Mouse (Mus musculus) CH12.LX (cell line): Measurements from ENCODE around the gene Dnajc6. TPM values are rescaled to one million over a fixed set of nuclear protein-coding genes. Genes with fewer than 3 reads are reported as not detected.

ENCODE experiments used
- DNase-seq: peaks from one replicate; pipeline ENCODE4 v3.0.0-alpha.2; 2013; ENCODE audit errors: extremely low read depth
- H3K27ac ChIP-seq: 2 replicates; pipeline ENCODE4 v1.5.1; 2012; ENCODE audit warnings: low read depth, mild to moderate bottlenecking, control low read depth, moderate library complexity; ENCODE audit not compliant: insufficient read depth
- H3K27me3 ChIP-seq: replicated peaks from 2 replicates; pipeline ENCODE3; 2012; ENCODE audit warnings: inconsistent platforms
- H3K36me3 ChIP-seq, 2 experiments: replicated peaks in 1 of 2; 2 replicates each; pipeline versions ENCODE3 to v1.6.1; 2012; ENCODE audit warnings: inconsistent platforms in 1 of 2, low read length in 1 of 2, mild to moderate bottlenecking in 1 of 2, mixed read lengths in 1 of 2, moderate library complexity in 1 of 2; ENCODE audit not compliant: control insufficient read depth in 1 of 2, insufficient read depth in 1 of 2
- H3K4me1 ChIP-seq, 2 experiments: 2 replicates each; pipeline ENCODE4 v1.6.1; 2012; ENCODE audit warnings: inconsistent platforms in 1 of 2, moderate library complexity in 1 of 2; ENCODE audit not compliant: insufficient read depth in 2 of 2, control insufficient read depth in 1 of 2
- H3K4me2 ChIP-seq: 2 replicates; pipeline ENCODE4 v1.6.1; 2012; ENCODE audit warnings: low read depth, mild to moderate bottlenecking, control low read depth; ENCODE audit not compliant: poor library complexity, insufficient read depth, severe bottlenecking
- H3K4me3 ChIP-seq, 3 experiments: fragments of 150-350 bp in 1 of 3; sonication (generic) in 1 of 3; replicated peaks in 1 of 3; 2 replicates each; pipeline versions ENCODE3 to v1.5.1; 2011 to 2012; ENCODE audit warnings: low read depth in 2 of 3, low read length in 2 of 3, mild to moderate bottlenecking in 2 of 3, moderate library complexity in 2 of 3, control low read depth in 1 of 3, improper control_type of control experiment in 1 of 3, inconsistent platforms in 1 of 3, mixed read lengths in 1 of 3; ENCODE audit not compliant: poor library complexity in 1 of 3
- H3K79me2 ChIP-seq: replicated peaks from 2 replicates; pipeline ENCODE4 v1.6.1; 2012; ENCODE audit warnings: mild to moderate bottlenecking, moderate library complexity; ENCODE audit not compliant: control insufficient read depth, poor library complexity, insufficient read depth, severe bottlenecking; ENCODE audit errors: extremely low read depth
- H3K9ac ChIP-seq: 2 replicates; pipeline ENCODE4 v1.6.1; 2012; ENCODE audit warnings: low read depth, mild to moderate bottlenecking, control low read depth, moderate library complexity; ENCODE audit not compliant: insufficient read depth
- H3K9me3 ChIP-seq: replicated peaks from 2 replicates; pipeline ENCODE3; 2012; ENCODE audit warnings: low read length, inconsistent platforms, mixed read lengths
- BHLHE40 ChIP-seq: IDR thresholded peaks from 2 replicates; pipeline ENCODE4 v1.6.1; 2011; ENCODE audit warnings: mild to moderate bottlenecking, low read depth, low read length, improper control_type of control experiment
- CHD1 ChIP-seq: IDR thresholded peaks from 2 replicates; pipeline ENCODE4 v1.6.1; 2012; ENCODE audit warnings: low read depth, low read length, improper control_type of control experiment, inconsistent platforms
- CHD2 ChIP-seq: IDR thresholded peaks from 2 replicates; pipeline ENCODE4 v1.6.1; 2011; ENCODE audit warnings: low read length, improper control_type of control experiment
- E2F4 ChIP-seq: IDR thresholded peaks from 2 replicates; pipeline ENCODE4 v1.6.1; 2011; ENCODE audit warnings: low read depth, low read length, improper control_type of control experiment; ENCODE audit not compliant: insufficient replicate concordance
- ELF1 ChIP-seq: IDR thresholded peaks from 2 replicates; pipeline ENCODE4 v1.6.1; 2014; ENCODE audit warnings: low read depth, mild to moderate bottlenecking, inconsistent platforms, low read length, improper control_type of control experiment
- EP300 ChIP-seq: IDR thresholded peaks from 2 replicates; pipeline ENCODE4 v1.6.1; 2011; ENCODE audit warnings: low read length, improper control_type of control experiment
- ETS1 ChIP-seq: conservative IDR thresholded peaks from 2 replicates; pipeline ENCODE4 v1.6.1; 2012; ENCODE audit warnings: low read depth, mild to moderate bottlenecking, inconsistent platforms, low read length, improper control_type of control experiment, moderate library complexity
- GABPA ChIP-seq: IDR thresholded peaks from 2 replicates; pipeline ENCODE4 v1.6.1; 2012; ENCODE audit warnings: low read depth, low read length, improper control_type of control experiment, inconsistent platforms; ENCODE audit not compliant: insufficient replicate concordance
- HCFC1 ChIP-seq: IDR thresholded peaks from 2 replicates; pipeline ENCODE4 v1.6.1; 2012; ENCODE audit warnings: low read depth, mild to moderate bottlenecking, inconsistent platforms, low read length, improper control_type of control experiment
- JUND ChIP-seq: conservative IDR thresholded peaks from 2 replicates; pipeline ENCODE4 v1.6.1; 2011; ENCODE audit warnings: low read depth, low read length, improper control_type of control experiment
- KAT2A ChIP-seq: IDR thresholded peaks from 2 replicates; pipeline ENCODE4 v1.6.1; 2012; ENCODE audit warnings: low read length, improper control_type of control experiment, inconsistent platforms; ENCODE audit not compliant: insufficient replicate concordance
- MAZ ChIP-seq: IDR thresholded peaks from 2 replicates; pipeline ENCODE4 v1.6.1; 2012; ENCODE audit warnings: low read depth, mild to moderate bottlenecking, inconsistent platforms, low read length, improper control_type of control experiment, moderate library complexity
- MEF2A ChIP-seq: IDR thresholded peaks from 2 replicates; pipeline ENCODE4 v1.6.1; 2014; ENCODE audit warnings: low read depth, mild to moderate bottlenecking, inconsistent platforms, low read length, improper control_type of control experiment, borderline replicate concordance
- MXI1 ChIP-seq: IDR thresholded peaks from 2 replicates; pipeline ENCODE4 v1.6.1; 2011; ENCODE audit warnings: mild to moderate bottlenecking, low read depth, low read length, improper control_type of control experiment
- MYC ChIP-seq: IDR thresholded peaks from 2 replicates; pipeline ENCODE4 v1.6.1; 2011; ENCODE audit warnings: low read depth, mild to moderate bottlenecking, improper control_type of control experiment, low read length
- POLR2A ChIP-seq: IDR thresholded peaks from 2 replicates; pipeline ENCODE4 v1.6.1; 2011; ENCODE audit warnings: low read depth, mild to moderate bottlenecking, improper control_type of control experiment, low read length
- POLR2AphosphoS2 ChIP-seq: IDR thresholded peaks from 2 replicates; pipeline ENCODE4 v1.6.1; 2011; ENCODE audit warnings: low read depth, low read length, improper control_type of control experiment
- RAD21 ChIP-seq: IDR thresholded peaks from 2 replicates; pipeline ENCODE4 v1.6.1; 2011; ENCODE audit warnings: low read depth, mild to moderate bottlenecking, low read length, improper control_type of control experiment, moderate library complexity
- RCOR1 ChIP-seq: conservative IDR thresholded peaks from 2 replicates; pipeline ENCODE4 v1.6.1; 2012; ENCODE audit warnings: low read depth, mild to moderate bottlenecking, inconsistent platforms, low read length, improper control_type of control experiment
- SIN3A ChIP-seq: IDR thresholded peaks from 2 replicates; pipeline ENCODE4 v1.6.1; 2012; ENCODE audit warnings: low read length, improper control_type of control experiment, inconsistent platforms
- SMC3 ChIP-seq: IDR thresholded peaks from 2 replicates; pipeline ENCODE4 v1.6.1; 2011; ENCODE audit warnings: low read depth, low read length, improper control_type of control experiment
- TCF12 ChIP-seq: IDR thresholded peaks from 2 replicates; pipeline ENCODE4 v1.6.1; 2014; ENCODE audit warnings: low read depth, mild to moderate bottlenecking, inconsistent platforms, low read length, improper control_type of control experiment
- USF1 ChIP-seq: IDR thresholded peaks from 2 replicates; pipeline ENCODE4 v1.6.1; 2014; ENCODE audit warnings: low read depth, mild to moderate bottlenecking, inconsistent platforms, low read length, improper control_type of control experiment
- USF2 ChIP-seq: conservative IDR thresholded peaks from 2 replicates; pipeline ENCODE4 v1.6.1; 2011; ENCODE audit warnings: low read depth, low read length, improper control_type of control experiment
- ZKSCAN1 ChIP-seq: IDR thresholded peaks from 2 replicates; pipeline ENCODE4 v1.6.1; 2012; ENCODE audit warnings: low read depth, inconsistent platforms, low read length, improper control_type of control experiment, borderline replicate concordance
- ZMIZ1 ChIP-seq: IDR thresholded peaks from 2 replicates; pipeline ENCODE4 v1.6.1; 2012; ENCODE audit warnings: low read depth, mild to moderate bottlenecking, inconsistent platforms, low read length, improper control_type of control experiment
- dilution Hi-C: fragments of 300-500 bp; cut with MboI; formaldehyde crosslinking; loops from 2 replicates; pipeline ENCODE4 v1.14.3; 2020; ENCODE audit warnings: low sequenced_read_pairs; ENCODE audit not compliant: extremely low pct_unique_long_range_greater_than_20kb, extremely low pct_ligation_motif_present
- in situ Hi-C: fragments of 300-500 bp; cut with MboI; formaldehyde crosslinking; loops from 3 replicates; pipeline ENCODE4 v1.14.3; 2019; ENCODE audit warnings: low sequenced_read_pairs, low pct_ligation_motif_present, low pct_unique_long_range_greater_than_20kb, mixed read lengths
- polyA plus RNA-seq: library from polyadenylated mRNA; unstranded; fragments of >175 nt; gene quantifications from 2 replicates; pipeline ENCODE4 v1.2.1, GENCODE M21; 2012; ENCODE audit warnings: low read depth; ENCODE audit not compliant: insufficient read length
- total RNA-seq, 2 experiments: library from RNA; depleted of rRNA; stranded (reverse); fragments of 300-350 nt in 1 of 2; fragments of >200 nt in 1 of 2; gene quantifications; 2 replicates each; pipeline ENCODE4 v1.2.3; 2012 to 2014

Gene Dnajc6
- total and polyA plus RNA-seq, 3 experiments: not detected

DNA sequence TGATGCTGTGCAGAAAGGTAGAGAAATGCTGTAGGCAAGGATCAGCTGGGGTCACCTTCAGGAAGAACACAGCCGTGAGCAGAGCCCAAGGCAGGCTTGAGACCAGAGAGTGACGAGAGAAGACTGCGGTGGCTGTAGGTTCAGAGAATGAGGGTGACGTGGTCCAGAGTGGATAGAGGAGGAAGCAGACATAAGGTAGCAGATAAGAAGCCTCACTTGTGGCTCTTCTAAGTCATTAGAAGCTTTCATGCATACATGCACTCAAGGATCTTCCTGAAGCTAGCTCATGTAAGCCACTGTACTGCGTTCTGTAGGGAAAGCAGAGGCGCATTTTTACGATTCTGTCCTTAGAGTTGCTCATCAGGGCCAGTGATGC lies 159.0 kb downstream of the Dnajc6 start:
- in situ Hi-C loops: no loop called here
- Histone ChIP-seq H3K79me2 (no peaks in the 10 kb centered on the region), H3K27me3 (no peaks in the 10 kb centered on the region), H3K27ac (no peak overlapping the region), H3K4me1 (peaks cover 6 to 31% of the 10 kb centered on the region in 2 experiments), H3K36me3 (peaks cover 14 to 59% of the 10 kb centered on the region in 2 experiments), H3K4me2 (no peak overlapping the region), H3K9ac (no peak overlapping the region), H3K9me3 (no peaks in the 10 kb centered on the region), H3K4me3 (no peak overlapping the region)
- no peak for DNase-seq
- dilution Hi-C loops: no loop called here
- TF ChIP-seq KAT2A (no peak), USF1 (no peak), POLR2A (no peak), USF2 (no peak), EP300 (no peak), ZKSCAN1 (no peak), JUND (no peak), RAD21 (no peak), MAZ (no peak), SIN3A (no peak), SMC3 (no peak), CHD2 (no peak), HCFC1 (no peak), POLR2AphosphoS2 (no peak), BHLHE40 (no peak), RCOR1 (no peak), CHD1 (no peak), MEF2A (no peak), TCF12 (no peak)

- Histone ChIP-seq H3K4me2 (peak overlapping the region; percentile 54), H3K9me3 (no peaks in the 10 kb centered on the region), H3K79me2 (no peaks in the 10 kb centered on the region), H3K9ac (peak overlapping the region; percentile 13; the same call in 1 of the 2 replicates), H3K4me3 (no peak overlapping the region), H3K27me3 (no peaks in the 10 kb centered on the region), H3K4me1 (peaks cover 4 to 24% of the 10 kb centered on the region in 2 experiments), H3K27ac (no peak overlapping the region), H3K36me3 (peaks cover 17 to 65% of the 10 kb centered on the region in 2 experiments)
- DNase-seq: no peak
- dilution Hi-C loops: no loop called here
- in situ Hi-C loops: no loop called here
- no peak for TF ChIP-seq ZMIZ1
- no peak for TF ChIP-seq SIN3A
- peak; percentile 57; the same call in 1 of the 2 replicates for TF ChIP-seq BHLHE40
- no peak for TF ChIP-seq RAD21
- no peak for TF ChIP-seq HCFC1
- no peak for TF ChIP-seq GABPA
- TF ChIP-seq RCOR1: no peak
- TF ChIP-seq ETS1: no peak
- TF ChIP-seq ELF1: peak; percentile 29; the same call in 1 of the 2 replicates
- no peak for TF ChIP-seq MYC
- TF ChIP-seq MXI1: no peak
- 0 out of 2 replicates have a peak, but pooled peaks have one; percentile 28 for TF ChIP-seq E2F4
- no peak for TF ChIP-seq USF2
- TF ChIP-seq KAT2A: no peak
Measured at GRCm38 (mm10) chr4:101656056-101656455, 159.6 kb downstream of the Dnajc6 start.
